Mouse (Mus musculus) kidney, adult 2 months (tissue): ENCODE measurements around the gene Syngr3. TPM values are rescaled to one million over a fixed set of nuclear protein-coding genes. Genes with fewer than 3 reads are reported as not detected.
"Not testable (repeated sequence)": the region's sequence is repeated elsewhere in the genome, so short reads cannot be mapped to it uniquely, and the experiment has no call there.

Experiments
- DNase-seq: peaks from one replicate; pipeline ENCODE4 v3.0.0; 2021
- H3K27ac ChIP-seq: fragments of 200-500 bp; 2 replicates; pipeline ENCODE4 v1.5.1; 2012; ENCODE audit warnings: low read depth, low read length, control low read depth, inconsistent platforms; ENCODE audit not compliant: insufficient read depth
- H3K27me3 ChIP-seq: fragments of 200-500 bp; replicated peaks from 2 replicates; pipeline ENCODE4 v1.6.1; 2012; ENCODE audit warnings: mild to moderate bottlenecking, moderate library complexity, low read length, inconsistent platforms; ENCODE audit not compliant: control insufficient read depth, insufficient read depth
- H3K36me3 ChIP-seq: fragments of 200-500 bp; 2 replicates; pipeline ENCODE4 v1.6.1; 2012; ENCODE audit warnings: mild to moderate bottlenecking, moderate library complexity, low read length, inconsistent platforms; ENCODE audit not compliant: control insufficient read depth, insufficient read depth
- H3K4me1 ChIP-seq: fragments of 200-500 bp; 2 replicates; pipeline ENCODE4 v1.6.1; 2011; ENCODE audit warnings: low read length; ENCODE audit not compliant: control insufficient read depth, insufficient read depth
- H3K4me3 ChIP-seq: fragments of 200-500 bp; 2 replicates; pipeline ENCODE4 v1.5.1; 2011; ENCODE audit warnings: mild to moderate bottlenecking, low read depth, low read length, control low read depth; ENCODE audit not compliant: insufficient read depth
- CTCF ChIP-seq: fragments of 200-500 bp; conservative IDR thresholded peaks from 2 replicates; pipeline ENCODE4 v1.5.1; 2011; ENCODE audit warnings: low read depth, mild to moderate bottlenecking, control low read depth, low read length, moderate library complexity, mixed read lengths; ENCODE audit not compliant: insufficient read depth, insufficient read length
- POLR2A ChIP-seq: fragments of 200-500 bp; IDR thresholded peaks from one replicate; pipeline ENCODE4 v1.6.1; 2011; ENCODE audit warnings: low read depth, low read length, control low read depth
- WGBS: fragments of 180-500 bp; shearing (Covaris S2); methylation state at CpG from one replicate; pipeline ENCODE4 v1.1.7; 2018; 5-methylcytosine and 5-hydroxymethylcytosine counted together
- polyA plus RNA-seq: library from polyadenylated mRNA; depleted of rRNA; stranded (reverse); fragments of >200 nt; gene quantifications from 2 replicates; pipeline ENCODE4 v1.2.3, GENCODE M21; 2012

Syngr3 gene
- polyA plus RNA-seq, 1 experiment, result 2.2 TPM

DNA sequence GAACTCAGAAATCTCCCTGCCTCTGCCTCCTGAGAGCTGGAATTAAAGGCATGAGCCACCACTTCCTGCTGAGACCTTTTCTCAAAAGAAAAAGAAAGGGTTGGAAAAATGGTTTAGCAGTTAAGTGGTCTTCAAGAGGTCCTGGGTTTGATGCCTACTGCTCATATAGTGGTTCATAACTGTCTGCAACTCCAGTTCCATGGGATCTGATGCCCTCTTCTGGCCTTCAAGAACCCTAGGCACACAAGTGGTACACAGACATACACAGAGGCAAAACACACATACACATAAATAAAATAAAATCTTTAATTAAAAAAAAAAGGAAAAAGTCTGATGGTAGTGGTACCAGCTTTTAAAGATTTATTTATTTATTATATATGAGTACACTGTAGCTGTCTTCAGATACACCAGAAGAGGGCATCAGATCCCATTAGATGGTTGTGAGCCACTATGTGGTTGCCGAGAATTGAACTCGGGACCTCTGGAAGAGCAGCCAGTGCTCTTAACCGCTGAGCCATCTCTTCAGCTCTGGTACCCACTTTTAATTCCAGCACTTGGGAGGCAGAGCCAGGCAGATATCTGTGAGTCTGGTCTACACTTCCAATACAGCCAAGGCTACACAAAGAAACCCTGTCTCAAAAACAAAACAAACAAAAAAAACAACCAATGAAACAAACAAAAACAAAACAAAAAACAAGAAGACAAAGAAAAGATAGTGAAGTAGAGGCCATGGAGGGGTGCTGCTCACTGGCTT, 36.1 kb upstream of the Syngr3 start:
- WGBS, result 64% methylated on average over 3 of the region's 3 CpGs
- TF ChIP-seq CTCF (no peak), POLR2A (no peak)
- no peak for DNase-seq
- Histone ChIP-seq H3K4me1 (peaks cover 2% of the 10 kb centered on the region; the same call in 1 of the 2 replicates), H3K36me3 (no peaks in the 10 kb centered on the region; the same call in 1 of the 2 replicates), H3K27ac (no peak overlapping the region), H3K27me3 (no peaks in the 10 kb centered on the region), H3K4me3 (no peak overlapping the region)

DNA sequence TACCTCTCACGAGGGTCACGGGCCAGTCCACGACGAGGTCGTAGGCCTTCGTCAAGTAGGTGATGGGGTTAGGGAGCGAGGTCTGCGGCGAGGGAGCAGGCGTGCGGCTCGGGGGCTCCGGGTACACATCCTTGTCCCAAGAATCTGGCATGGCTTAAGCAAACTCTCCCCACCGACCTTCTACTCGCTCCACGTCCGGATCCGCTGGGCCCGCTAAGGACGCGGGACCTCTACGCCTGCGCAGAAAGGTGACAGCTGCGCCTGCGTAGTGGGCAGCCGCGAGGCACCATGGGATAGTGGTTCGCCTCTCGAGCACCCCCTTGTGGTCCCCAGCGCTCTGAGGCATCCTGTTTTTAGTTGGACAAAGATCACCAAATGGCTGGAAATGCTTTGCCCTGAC, 34.4 kb upstream of the Syngr3 start, which contains the start of gene Ndufb10:
TSS of gene Ndufb10 (minus strand) at position 295 of the 400 bp plus-strand sequence.
- H3K4me1 ChIP-seq, result peaks cover 2% of the 10 kb centered on the region; the same call in 1 of the 2 replicates
- no peaks in the 10 kb centered on the region; the same call in 1 of the 2 replicates for H3K36me3 ChIP-seq
- WGBS, result under 1% methylated on average over 30 of the region's 30 CpGs
- peak within 1 kb of the TSS; percentile 90 for H3K27ac ChIP-seq
- peak; percentile 98 for DNase-seq
- TF ChIP-seq CTCF (peak; percentile 96; the same call in 1 of the 2 replicates), POLR2A (peak; percentile 96)
- peak within 1 kb of the TSS; percentile 87 for H3K4me3 ChIP-seq
- no peaks in the 10 kb centered on the region for H3K27me3 ChIP-seq

DNA sequence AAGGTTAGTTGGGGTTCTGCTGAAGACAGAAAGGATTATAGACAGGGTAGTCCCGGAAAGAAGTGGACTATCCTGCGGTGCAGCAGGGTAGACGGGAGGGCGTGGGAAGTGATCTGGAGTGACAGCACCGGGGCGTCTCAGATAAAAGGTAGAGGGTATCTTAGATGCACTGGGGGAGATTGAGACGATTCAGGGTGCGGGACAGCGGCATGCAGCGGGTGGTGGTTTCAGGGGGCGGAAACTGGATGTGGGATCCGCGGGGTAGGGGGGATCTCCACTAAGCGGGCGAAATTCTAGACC, 34.1 kb upstream of the Syngr3 start:
- under 1% methylated on average over 15 of the region's 15 CpGs for WGBS

DNA sequence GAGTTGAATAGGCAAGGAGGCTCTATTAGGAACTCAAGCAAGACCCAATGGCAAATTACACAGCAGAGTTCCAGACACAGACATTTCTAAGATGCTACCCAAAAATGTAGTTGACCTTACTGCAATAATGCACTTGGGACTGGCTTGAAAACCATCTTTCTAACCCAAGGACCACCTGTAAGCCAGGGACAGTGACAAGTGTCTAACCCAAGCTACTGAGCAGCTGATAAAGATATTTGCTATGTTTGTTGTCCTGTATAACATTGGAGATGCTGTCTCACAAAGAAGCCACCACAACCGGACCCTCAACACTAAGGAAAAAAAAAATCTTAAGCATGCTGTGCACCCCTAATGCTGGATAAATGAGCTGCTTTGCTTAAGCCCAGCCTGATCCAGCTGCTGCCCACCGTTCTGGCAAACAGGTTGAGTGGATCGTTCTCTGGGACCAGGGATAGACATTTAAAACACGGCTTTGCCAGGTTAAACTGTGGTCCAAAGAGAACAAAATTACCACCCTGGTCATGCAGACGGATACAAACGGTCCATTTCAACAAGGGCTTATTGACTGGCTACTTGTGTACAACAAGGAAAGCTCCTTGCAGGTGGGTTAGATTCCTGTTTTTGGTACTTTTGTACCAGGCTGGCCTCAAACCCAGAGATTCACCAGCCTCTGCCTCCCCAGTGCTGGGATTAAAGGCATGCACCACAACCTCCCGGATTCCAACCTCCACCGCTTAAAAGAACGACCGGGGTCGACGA, 33.5 kb upstream of the Syngr3 start:
- no peak for DNase-seq
- TF ChIP-seq POLR2A (no peak), CTCF (no peak)
- under 1% methylated on average over 12 of the region's 12 CpGs for WGBS
- Histone ChIP-seq H3K36me3 (no peaks in the 10 kb centered on the region; the same call in 1 of the 2 replicates), H3K27me3 (no peaks in the 10 kb centered on the region), H3K4me3 (peak overlapping the region; percentile 87), H3K27ac (peak overlapping the region; percentile 90), H3K4me1 (peaks cover 2% of the 10 kb centered on the region; the same call in 1 of the 2 replicates)

More for the DNA sequence above, 34.1 kb upstream of the Syngr3 start:
- Histone ChIP-seq H3K4me1 (peaks cover 2% of the 10 kb centered on the region; the same call in 1 of the 2 replicates), H3K36me3 (no peaks in the 10 kb centered on the region; the same call in 1 of the 2 replicates), H3K27me3 (no peaks in the 10 kb centered on the region), H3K27ac (peak overlapping the region; percentile 90), H3K4me3 (peak overlapping the region; percentile 87)
- DNase-seq, result no peak
- no peak for TF ChIP-seq CTCF
- no peak for TF ChIP-seq POLR2A

DNA sequence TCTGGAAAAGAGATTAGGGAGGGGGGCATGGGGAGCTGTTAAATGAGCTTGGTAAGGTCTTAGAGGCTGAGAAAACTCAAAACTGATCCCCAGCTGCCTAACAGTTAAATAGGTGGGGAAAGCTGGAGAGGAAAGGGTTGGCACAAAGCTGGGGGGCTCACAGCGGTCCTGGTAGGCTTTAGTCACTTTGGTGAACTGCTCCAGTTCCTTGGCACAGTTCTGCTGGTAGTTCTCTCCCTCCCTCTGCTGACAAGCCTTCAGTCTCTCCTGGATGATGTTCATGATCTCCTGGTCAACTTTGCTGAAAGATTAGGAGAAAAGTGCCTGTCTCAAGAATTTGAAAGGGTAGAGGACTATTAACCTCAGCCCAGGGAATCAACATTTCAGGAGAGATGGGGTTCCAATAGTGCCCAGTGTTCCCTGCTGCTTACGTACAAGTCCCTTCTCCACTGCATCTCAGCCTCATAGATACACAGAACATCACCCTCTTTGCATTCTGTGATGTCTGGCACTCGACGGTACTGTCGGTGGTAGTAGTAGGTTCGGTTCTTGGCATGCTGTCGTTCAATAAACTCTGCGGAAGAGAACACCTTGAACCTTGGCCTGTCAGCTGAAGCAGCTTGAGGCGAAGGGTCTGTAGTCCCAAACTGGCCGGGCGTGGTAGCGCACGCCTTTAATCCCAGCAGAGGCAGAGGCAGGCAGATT, 32.6 kb upstream of the Syngr3 start:
- H3K27ac ChIP-seq, result no peak overlapping the region
- peaks cover 2% of the 10 kb centered on the region; the same call in 1 of the 2 replicates for H3K4me1 ChIP-seq
- TF ChIP-seq CTCF (no peak), POLR2A (no peak)
- no peak overlapping the region; the same call in 1 of the 2 replicates for H3K4me3 ChIP-seq
- 31% methylated on average over 13 of the region's 13 CpGs for WGBS
- DNase-seq, result no peak
- no peaks in the 10 kb centered on the region; the same call in 1 of the 2 replicates for H3K36me3 ChIP-seq
- H3K27me3 ChIP-seq, result no peaks in the 10 kb centered on the region

DNA sequence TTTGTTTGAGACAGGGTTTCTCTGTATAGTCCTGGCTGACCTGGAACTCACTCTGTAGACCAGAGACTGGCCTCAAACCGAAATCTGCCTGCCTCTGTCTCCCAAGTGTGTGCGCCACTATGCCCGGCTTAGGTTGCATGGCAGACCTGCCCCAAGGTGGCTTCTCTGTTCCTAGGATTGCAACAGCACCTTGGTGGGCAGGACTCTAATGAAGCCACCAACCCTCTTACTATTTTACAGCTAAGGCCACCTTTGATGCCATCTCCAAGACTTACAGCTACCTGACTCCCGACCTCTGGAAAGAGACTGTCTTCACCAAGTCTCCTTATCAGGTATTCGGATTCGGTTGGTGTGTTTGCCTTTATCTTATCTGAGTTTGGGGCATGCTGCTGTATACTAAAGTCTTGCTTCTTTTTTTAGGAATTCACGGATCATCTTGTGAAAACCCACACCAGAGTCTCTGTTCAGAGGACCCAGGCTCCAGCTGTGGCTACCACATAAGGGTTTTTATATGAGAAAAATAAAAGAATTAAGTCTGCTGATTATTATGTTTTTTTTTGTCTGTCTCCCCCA, 31.7 kb upstream of the Syngr3 start:
- not testable (repeated sequence) for DNase-seq, H3K27ac ChIP-seq, H3K4me1 ChIP-seq, H3K4me3 ChIP-seq, H3K27me3 ChIP-seq, H3K36me3 ChIP-seq
- 53% methylated on average over 7 of the region's 7 CpGs for WGBS

DNA sequence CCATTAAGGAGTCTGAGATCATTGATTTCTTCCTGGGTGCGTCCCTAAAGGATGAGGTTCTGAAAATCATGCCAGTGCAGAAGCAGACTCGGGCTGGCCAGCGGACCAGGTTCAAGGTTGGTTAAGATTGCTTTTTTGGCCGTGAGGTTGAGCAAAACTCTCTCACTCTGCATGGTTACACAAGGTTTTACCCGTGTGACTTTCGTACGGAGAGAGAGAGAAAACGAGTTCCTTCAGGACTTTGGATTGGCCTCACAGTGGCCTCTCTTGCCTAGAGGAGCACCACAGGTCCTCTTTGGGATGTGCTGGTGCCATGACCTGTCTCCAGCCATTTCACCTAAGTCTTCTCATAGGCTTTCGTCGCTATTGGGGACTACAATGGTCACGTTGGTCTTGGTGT, 30.9 kb upstream of the Syngr3 start:
- not testable (repeated sequence) for H3K36me3 ChIP-seq, H3K27ac ChIP-seq, H3K27me3 ChIP-seq, DNase-seq, H3K4me1 ChIP-seq
- H3K4me3 ChIP-seq, result peak overlapping the region; percentile 47
- 2% methylated on average over 11 of the region's 11 CpGs for WGBS
